Mouse (Mus musculus): Measurements from ENCODE around the gene 6030408B16Rik.

- TF ChIP-seq CTCF (IDR thresholded peaks at IDR 0.05; ENCODE audit: insufficient read depth, low read depth, low read length) (no peak), POLR2A (IDR thresholded peaks at IDR 0.05; ENCODE audit: insufficient read depth, low read depth, low read length) (no peak)
Observed at GRCm38 (mm10) chr15:101292012-101292411, 1.0 kb upstream of the 6030408B16Rik start.
